Mouse (Mus musculus): ENCODE measurements around the gene Tcf20. TPM values are rescaled to one million over a fixed set of nuclear protein-coding genes. Genes with fewer than 3 reads are reported as not detected.

Gene Tcf20
- polyA plus RNA-seq, 1 experiment from 2014 or later, result 13.9 TPM

GRCm38 (mm10) chr15:82908521-82908920 lies 79.2 kb downstream of the Tcf20 start:
- peaks cover 13% of the 10 kb centered on the region for H3K27me3 ChIP-seq
- no peaks in the 10 kb centered on the region for H3K9me3 ChIP-seq
- H3K4me1 ChIP-seq, result peaks cover 48% of the 10 kb centered on the region
- H3K9ac ChIP-seq, result no peak overlapping the region
- no peaks in the 10 kb centered on the region for H3K36me3 ChIP-seq
- 21% methylated on average over 2 of the region's 2 CpGs for WGBS
- no peak overlapping the region for H3K27ac ChIP-seq
- ATAC-seq (ENCODE audit: insufficient number of reproducible peaks, insufficient read depth, low FRiP score, low TSS enrichment), result no peak
- no peak overlapping the region for H3K4me2 ChIP-seq (replicated peaks)
- H3K4me3 ChIP-seq, result no peak overlapping the region

GRCm38 (mm10) chr15:82907306-82907705 lies 80.4 kb downstream of the Tcf20 start:
- Histone ChIP-seq H3K4me3 (no peak overlapping the region), H3K9me3 (no peaks in the 10 kb centered on the region), H3K4me2 (replicated peaks) (no peak overlapping the region), H3K4me1 (peaks cover 51% of the 10 kb centered on the region), H3K9ac (no peak overlapping the region), H3K27me3 (peaks cover 2% of the 10 kb centered on the region; the same call in 1 of the 2 replicates), H3K27ac (0 out of 2 replicates have a peak overlapping the region, but pooled peaks have one; percentile 13), H3K36me3 (no peaks in the 10 kb centered on the region)
- WGBS, result 77% methylated on average over 5 of the region's 5 CpGs
- ATAC-seq (ENCODE audit: insufficient number of reproducible peaks, insufficient read depth, low FRiP score, low TSS enrichment), result no peak

GRCm38 (mm10) chr15:82906574-82907061 lies 81.1 kb downstream of the Tcf20 start:
- H3K27ac ChIP-seq, result no peak overlapping the region
- no peak overlapping the region for H3K4me3 ChIP-seq
- H3K27me3 ChIP-seq, result no peaks in the 10 kb centered on the region
- no peaks in the 10 kb centered on the region for H3K36me3 ChIP-seq
- ATAC-seq (ENCODE audit: insufficient number of reproducible peaks, insufficient read depth, low FRiP score, low TSS enrichment), result no peak
- 54% methylated on average over 7 of the region's 7 CpGs for WGBS
- peaks cover 49% of the 10 kb centered on the region for H3K4me1 ChIP-seq
- no peak overlapping the region for H3K9ac ChIP-seq
- H3K9me3 ChIP-seq, result no peaks in the 10 kb centered on the region
- no peak overlapping the region for H3K4me2 ChIP-seq (replicated peaks)

- H3K27ac ChIP-seq, result no peak overlapping the region
- H3K9ac ChIP-seq, result no peak overlapping the region; the same call in 1 of the 2 replicates
- H3K27me3 ChIP-seq, result no peaks in the 10 kb centered on the region
- 67% methylated on average over 8 of the region's 8 CpGs for WGBS
- no peak overlapping the region for H3K4me3 ChIP-seq
- ATAC-seq (ENCODE audit: insufficient number of reproducible peaks, insufficient read depth, low FRiP score, low TSS enrichment), result no peak
- no peaks in the 10 kb centered on the region for H3K36me3 ChIP-seq
- peaks cover 50% of the 10 kb centered on the region for H3K4me1 ChIP-seq
- H3K9me3 ChIP-seq, result no peaks in the 10 kb centered on the region
- H3K4me2 ChIP-seq (replicated peaks), result no peak overlapping the region
These were observed 82.0 kb downstream of the Tcf20 start for GRCm38 (mm10) chr15:82905431-82906395.

- ATAC-seq (ENCODE audit: insufficient number of reproducible peaks, insufficient read depth, low FRiP score, low TSS enrichment), result no peak
- Histone ChIP-seq H3K4me3 (no peak overlapping the region), H3K36me3 (no peaks in the 10 kb centered on the region), H3K9ac (no peak overlapping the region), H3K4me1 (peaks cover 58% of the 10 kb centered on the region), H3K27me3 (no peaks in the 10 kb centered on the region), H3K27ac (peak overlapping the region; percentile 12; the same call in 1 of the 2 replicates), H3K4me2 (replicated peaks) (no peak overlapping the region), H3K9me3 (no peaks in the 10 kb centered on the region)
- WGBS, result 40% methylated on average over 7 of the region's 7 CpGs
These were observed 83.1 kb downstream of the Tcf20 start for GRCm38 (mm10) chr15:82904526-82904925.

- H3K4me2 ChIP-seq (replicated peaks), result no peak overlapping the region
- no peak overlapping the region for H3K4me3 ChIP-seq
- no peak overlapping the region for H3K9ac ChIP-seq
- peaks cover 51% of the 10 kb centered on the region for H3K4me1 ChIP-seq
- no peak for ATAC-seq (ENCODE audit: insufficient number of reproducible peaks, insufficient read depth, low FRiP score, low TSS enrichment)
- no peaks in the 10 kb centered on the region for H3K36me3 ChIP-seq
- H3K27ac ChIP-seq, result no peak overlapping the region
- WGBS, result 46% methylated on average over 4 of the region's 4 CpGs
- no peaks in the 10 kb centered on the region for H3K9me3 ChIP-seq
- H3K27me3 ChIP-seq, result no peaks in the 10 kb centered on the region
These were observed 85.2 kb downstream of the Tcf20 start for GRCm38 (mm10) chr15:82902521-82902920.

- no peak overlapping the region for H3K4me2 ChIP-seq (replicated peaks)
- H3K4me3 ChIP-seq, result no peak overlapping the region
- ATAC-seq (ENCODE audit: insufficient number of reproducible peaks, insufficient read depth, low FRiP score, low TSS enrichment), result no peak
- H3K9ac ChIP-seq, result no peak overlapping the region
- no peaks in the 10 kb centered on the region for H3K27me3 ChIP-seq
- H3K4me1 ChIP-seq, result peaks cover 48% of the 10 kb centered on the region
- no peaks in the 10 kb centered on the region for H3K9me3 ChIP-seq
- H3K36me3 ChIP-seq, result no peaks in the 10 kb centered on the region
- WGBS, result 16% methylated on average over 6 of the region's 6 CpGs
- H3K27ac ChIP-seq, result 0 out of 2 replicates have a peak overlapping the region, but pooled peaks have one; percentile 47
These were observed 86.4 kb downstream of the Tcf20 start for GRCm38 (mm10) chr15:82901306-82901705.

GRCm38 (mm10) chr15:82900331-82900730 lies 87.3 kb downstream of the Tcf20 start:
- ATAC-seq (ENCODE audit: insufficient number of reproducible peaks, insufficient read depth, low FRiP score, low TSS enrichment), result no peak
- H3K9ac ChIP-seq, result 0 out of 2 replicates have a peak overlapping the region, but pooled peaks have one; percentile 6
- H3K27me3 ChIP-seq, result no peaks in the 10 kb centered on the region
- H3K36me3 ChIP-seq, result no peaks in the 10 kb centered on the region
- H3K9me3 ChIP-seq, result no peaks in the 10 kb centered on the region
- no peak overlapping the region for H3K4me3 ChIP-seq
- 35% methylated on average over 3 of the region's 3 CpGs for WGBS
- H3K4me2 ChIP-seq (replicated peaks), result peak overlapping the region; percentile 88
- H3K27ac ChIP-seq, result no peak overlapping the region
- peaks cover 46% of the 10 kb centered on the region for H3K4me1 ChIP-seq

- H3K9ac ChIP-seq, result peak overlapping the region; percentile 94
- H3K36me3 ChIP-seq, result no peaks in the 10 kb centered on the region
- H3K27ac ChIP-seq, result peak overlapping the region; percentile 97
- peak overlapping the region; percentile 88 for H3K4me2 ChIP-seq (replicated peaks)
- H3K9me3 ChIP-seq, result no peaks in the 10 kb centered on the region
- peaks cover 46% of the 10 kb centered on the region for H3K4me1 ChIP-seq
- peak; percentile 87 for ATAC-seq (ENCODE audit: insufficient number of reproducible peaks, insufficient read depth, low FRiP score, low TSS enrichment)
- H3K27me3 ChIP-seq, result no peaks in the 10 kb centered on the region
- peak overlapping the region; percentile 100 for H3K4me3 ChIP-seq
- under 1% methylated on average over 47 of the region's 56 CpGs for WGBS
These were observed 87.9 kb downstream of the Tcf20 start for GRCm38 (mm10) chr15:82899676-82900301.

GRCm38 (mm10) chr15:82898740-82899675 lies 88.7 kb downstream of the Tcf20 start:
- peak overlapping the region; percentile 88 for H3K4me2 ChIP-seq (replicated peaks)
- H3K4me3 ChIP-seq, result peak overlapping the region; percentile 100
- H3K36me3 ChIP-seq, result no peaks in the 10 kb centered on the region
- H3K9ac ChIP-seq, result peak overlapping the region; percentile 94
- H3K27me3 ChIP-seq, result no peaks in the 10 kb centered on the region
- peak overlapping the region; percentile 97 for H3K27ac ChIP-seq
- H3K4me1 ChIP-seq, result peaks cover 46% of the 10 kb centered on the region
- peak; percentile 42 for ATAC-seq (ENCODE audit: insufficient number of reproducible peaks, insufficient read depth, low FRiP score, low TSS enrichment)
- WGBS, result under 1% methylated on average over 88 of the region's 98 CpGs
- H3K9me3 ChIP-seq, result no peaks in the 10 kb centered on the region
